ENCODE assay signal across 14 mouse cellular contexts in the genomic region with DNA sequence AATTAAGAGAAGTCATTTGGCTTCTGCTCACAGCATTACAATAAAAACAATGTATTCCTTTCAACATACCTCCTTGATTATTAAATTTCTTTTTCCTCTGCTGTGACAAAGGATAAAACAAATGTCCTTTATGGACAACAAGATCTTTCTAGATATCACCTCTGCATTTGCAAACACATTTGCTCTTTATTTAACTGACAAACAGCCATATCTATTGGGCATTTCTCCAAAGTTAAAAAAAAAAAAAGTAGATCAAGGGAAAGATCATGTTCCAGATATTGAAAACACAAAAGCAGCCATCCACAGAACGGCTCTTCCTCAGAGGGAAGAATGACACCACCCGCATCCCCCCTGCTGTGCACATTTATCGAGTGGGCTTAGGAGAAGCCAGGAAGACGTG.
"Had no signal": no experiment of that assay in that cellular context is flagged by ENCODE, and none has a peak within 500 bp of the region (broad histone marks: within the 10 kb centered on the region; RNA-seq: fewer than 3 reads in every experiment).

No protein-coding gene starts in this region.

- H3K9me3 ChIP-seq: limb, embryonic 13.5 days; midbrain, embryonic 10.5 days; neural tube, embryonic 13.5 days had no signal

- H3K9ac ChIP-seq: limb, embryonic 13.5 days; lung, embryonic 14.5 days; neural tube, embryonic 13.5 days had no signal

- H3K4me3 ChIP-seq: limb, embryonic 13.5 days; midbrain, embryonic 10.5 days; neural tube, embryonic 13.5 days had no signal

- H3K27ac ChIP-seq: limb, embryonic 13.5 days; midbrain, embryonic 10.5 days; neural tube, embryonic 13.5 days had no signal

- H3K27me3 ChIP-seq: limb, embryonic 13.5 days; neural tube, embryonic 13.5 days had no signal

- H3K4me2 ChIP-seq: limb, embryonic 13.5 days; liver, embryonic 11.5 days; lung, embryonic 14.5 days; neural tube, embryonic 13.5 days had no signal

- H3K4me1 ChIP-seq: limb, embryonic 13.5 days; midbrain, embryonic 10.5 days; neural tube, embryonic 13.5 days had no signal

- H3K36me3 ChIP-seq: limb, embryonic 13.5 days; midbrain, embryonic 10.5 days; neural tube, embryonic 13.5 days had no signal

- DNase-seq: kidney, adult 8-10 months; kidney, postnatal 25 days; lung, embryonic 14.5 days; lung, postnatal 10 days; lung, postnatal 4 days; right cerebral cortex, postnatal 4 days; spleen, adult 18-20 months; thymus, adult 18-20 months; thymus, postnatal 14 days had no signal

- ATAC-seq: midbrain, embryonic 16.5 days had no signal
